In genomic region chr3:68617708-68618107, GRCm38 (mm10) we compare ENCODE assay signal across 27 mouse cellular contexts.
A peak's percentile ranks its signal among the peaks of the same experiment; 100 is the strongest.
DNase-seq lines count a peak whose midpoint lies in the region; ATAC-seq and TF ChIP-seq lines count a peak whose summit lies in the region.
"Had no signal": no experiment of that assay in that cellular context is flagged by ENCODE, and none has a peak within 500 bp of the region (broad histone marks: within the 10 kb centered on the region; RNA-seq: fewer than 3 reads in every experiment).

No protein-coding gene starts in this region.

- no peaks in the 10 kb centered on the region for H3K9me3 ChIP-seq in lung, postnatal 0 days (ENCODE audit: low read length)
- H3K9me3 ChIP-seq: embryonic facial prominence, embryonic 10.5 days; embryonic facial prominence, embryonic 15.5 days; heart, embryonic 10.5 days; heart, embryonic 15.5 days; kidney, embryonic 15.5 days; liver, embryonic 12.5 days; midbrain, embryonic 15.5 days; neural tube, embryonic 15.5 days had no signal

- no peaks in the 10 kb centered on the region for H3K27me3 ChIP-seq in lung, postnatal 0 days (replicated peaks; ENCODE audit: insufficient read depth, low read length)
- H3K27me3 ChIP-seq: embryonic facial prominence, embryonic 15.5 days; heart, embryonic 15.5 days; kidney, embryonic 15.5 days; liver, embryonic 12.5 days; midbrain, embryonic 15.5 days; neural tube, embryonic 15.5 days had no signal

- no peak for TF ChIP-seq CTCF in left cerebral cortex, adult 2 months (IDR thresholded peaks at IDR 0.05)
- TF ChIP-seq CTCF in lung, postnatal 0 days (IDR thresholded peaks at IDR 0.05) = no peak

- peak; percentile 59 for ATAC-seq in granulocyte monocyte progenitor cell, adult 5-6 weeks (replicated peaks; ENCODE audit: poor library complexity, severe bottlenecking)
- ATAC-seq in lung, postnatal 0 days = no peak
- ATAC-seq: forebrain, embryonic 14.5 days; hindbrain, embryonic 16.5 days; liver, embryonic 12.5 days; liver, postnatal 0 days; midbrain, embryonic 15.5 days had no signal

- peak overlapping the region; percentile 33 for H3K27ac ChIP-seq in left cerebral cortex, adult 2 months
- no peak overlapping the region for H3K27ac ChIP-seq in lung, postnatal 0 days (ENCODE audit: low read length)
- H3K27ac ChIP-seq: embryonic facial prominence, embryonic 10.5 days; embryonic facial prominence, embryonic 15.5 days; heart, embryonic 10.5 days; heart, embryonic 15.5 days; kidney, embryonic 15.5 days; liver, embryonic 12.5 days; midbrain, embryonic 15.5 days had no signal

- no peaks in the 10 kb centered on the region for H3K4me1 ChIP-seq in lung, postnatal 0 days (ENCODE audit: insufficient read depth, low read depth, low read length)
- H3K4me1 ChIP-seq: embryonic facial prominence, embryonic 15.5 days; heart, embryonic 15.5 days; neural tube, embryonic 15.5 days had no signal

- peak; percentile 25 for DNase-seq in kidney, adult 18-20 months
- DNase-seq in kidney, postnatal 10 days = no peak
- DNase-seq in left cerebral cortex, adult 2 months (ENCODE audit: extremely low spot score in 1 of 2, low spot score in 2 of 2) = no peak
- DNase-seq in left cerebral cortex, postnatal 25 days (ENCODE audit: low spot score in 2 of 2) = no peak
- DNase-seq in lung, postnatal 0 days (ENCODE audit: low spot score) = no peak
- no peak for DNase-seq in adrenal gland, adult 18-20 months (ENCODE audit: low spot score in 2 of 2)
- DNase-seq: adrenal gland, adult 2 months; B cell, adult 2 months; cerebellum, postnatal 14 days; gastrocnemius, postnatal 36 days; left cerebral cortex, postnatal 4 days; liver, postnatal 0 days; lung, postnatal 4 days; retina, postnatal 1 day; right cerebral cortex, postnatal 14 days; thymus, postnatal 14 days had no signal

- H3K9ac ChIP-seq in lung, postnatal 0 days (replicated peaks; ENCODE audit: low read depth) = no peak overlapping the region
- H3K9ac ChIP-seq: embryonic facial prominence, embryonic 15.5 days; heart, embryonic 15.5 days; kidney, embryonic 15.5 days; liver, embryonic 12.5 days; liver, postnatal 0 days; midbrain, embryonic 15.5 days; neural tube, embryonic 15.5 days had no signal

- WGBS in lung, postnatal 0 days = 87% methylated on average over 10 of the region's 10 CpGs

- no peak overlapping the region for H3K4me2 ChIP-seq in lung, postnatal 0 days (replicated peaks; ENCODE audit: low read depth, low read length)
- H3K4me2 ChIP-seq: embryonic facial prominence, embryonic 15.5 days; heart, embryonic 15.5 days; kidney, embryonic 15.5 days; liver, embryonic 12.5 days; midbrain, embryonic 15.5 days; neural tube, embryonic 15.5 days had no signal

- H3K4me3 ChIP-seq in left cerebral cortex, adult 2 months = no peak overlapping the region
- H3K4me3 ChIP-seq in lung, postnatal 0 days (ENCODE audit: low read depth, low read length) = no peak overlapping the region
- H3K4me3 ChIP-seq: embryonic facial prominence, embryonic 10.5 days; embryonic facial prominence, embryonic 15.5 days; heart, embryonic 10.5 days; heart, embryonic 15.5 days; kidney, embryonic 15.5 days; liver, embryonic 12.5 days; midbrain, embryonic 15.5 days; neural tube, embryonic 15.5 days had no signal

- intact Hi-C loops in left cerebral cortex, adult 2 months (cut with DNase I) = loop anchor here (1.0 to 5.0 kb wide), 2 partner anchors 75 to 96 kb away; partner anchors contain the start of gene Il12a
- intact Hi-C loops in left cerebral cortex, postnatal 25 days (cut with DNase I) = no loop called here

- TF ChIP-seq EP300 in lung, postnatal 0 days (IDR thresholded peaks at IDR 0.05) = no peak

- H3K36me3 ChIP-seq in lung, postnatal 0 days (ENCODE audit: insufficient read depth, low read length) = peaks cover 7% of the 10 kb centered on the region; the same call in 1 of the 2 replicates
- H3K36me3 ChIP-seq: embryonic facial prominence, embryonic 15.5 days; liver, embryonic 12.5 days had no signal
